Mouse (Mus musculus) lung, postnatal 0 days (tissue): ENCODE data around the gene Tas2r143.

Source experiments
- CTCF ChIP-seq: IDR thresholded peaks from 2 replicates; pipeline ENCODE4 v1.5.1; 2016; ENCODE audit warnings: antibody characterized with exemption, mild to moderate bottlenecking
- EP300 ChIP-seq: IDR thresholded peaks from 2 replicates; pipeline ENCODE4 v1.6.1; 2016; ENCODE audit warnings: antibody characterized with exemption, mild to moderate bottlenecking, control low read depth

- no peak for TF ChIP-seq CTCF
- peak; percentile 12; the same call in 1 of the 2 replicates for TF ChIP-seq EP300
These were observed 21.4 kb downstream of the Tas2r143 start for GRCm38 (mm10) chr6:42421439-42421838.
